Comparison of ENCODE assay signal across 18 mouse cellular contexts in genomic region chr16:76339256-76339655, GRCm38 (mm10). TPM values are rescaled to one million over a fixed set of nuclear protein-coding genes. Genes with fewer than 3 reads are reported as not detected.
DNase-seq lines count a peak whose midpoint lies in the region; ATAC-seq and TF ChIP-seq lines count a peak whose summit lies in the region.
"Had no signal": no experiment of that assay in that cellular context is flagged by ENCODE, and none has a peak within 500 bp of the region (broad histone marks: within the 10 kb centered on the region; RNA-seq: fewer than 3 reads in every experiment).

No protein-coding gene starts in this region.

- ATAC-seq in liver, embryonic 15.5 days (ENCODE audit: insufficient read depth) = no peak
- ATAC-seq in liver, postnatal 0 days = no peak
- peak; percentile 12 for ATAC-seq in CD4-positive, CD25-positive, alpha-beta regulatory T cell, adult 4 months
- ATAC-seq: forebrain, embryonic 15.5 days; inflammation-experienced regulatory T-cells, adult 6 months had no signal

- H3K4me1 ChIP-seq in heart, embryonic 10.5 days = peaks cover 12% of the 10 kb centered on the region
- H3K4me1 ChIP-seq in liver, embryonic 15.5 days (replicated peaks) = peaks cover 76% of the 10 kb centered on the region
- H3K4me1 ChIP-seq in liver, postnatal 0 days (ENCODE audit: insufficient read depth) = peaks cover 18% of the 10 kb centered on the region
- H3K4me1 ChIP-seq: embryonic facial prominence, embryonic 12.5 days; forebrain, embryonic 15.5 days; hindbrain, embryonic 15.5 days had no signal

- 0 out of 2 replicates have a peak, but pooled peaks cover 3% of the 10 kb centered on the region for H3K9me3 ChIP-seq in heart, embryonic 10.5 days
- no peaks in the 10 kb centered on the region for H3K9me3 ChIP-seq in liver, embryonic 15.5 days (replicated peaks)
- H3K9me3 ChIP-seq in liver, postnatal 0 days (ENCODE audit: low read length) = no peaks in the 10 kb centered on the region; the same call in 1 of the 2 replicates
- H3K9me3 ChIP-seq: forebrain, embryonic 15.5 days; hindbrain, embryonic 15.5 days had no signal

- H3K27me3 ChIP-seq in heart, embryonic 10.5 days (ENCODE audit: insufficient read depth, poor library complexity, severe bottlenecking) = no peaks in the 10 kb centered on the region
- H3K27me3 ChIP-seq in liver, embryonic 15.5 days = no peaks in the 10 kb centered on the region
- no peaks in the 10 kb centered on the region for H3K27me3 ChIP-seq in liver, postnatal 0 days (ENCODE audit: insufficient read depth, low read length)
- H3K27me3 ChIP-seq: embryonic facial prominence, embryonic 12.5 days; forebrain, embryonic 15.5 days; hindbrain, embryonic 15.5 days had no signal

- H3K9ac ChIP-seq in liver, embryonic 15.5 days = no peak overlapping the region
- no peak overlapping the region for H3K9ac ChIP-seq in liver, postnatal 0 days (replicated peaks)
- H3K9ac ChIP-seq: embryonic facial prominence, embryonic 12.5 days; forebrain, embryonic 15.5 days; hindbrain, embryonic 15.5 days had no signal

- no peak for TF ChIP-seq EP300 in liver, postnatal 0 days (IDR thresholded peaks at IDR 0.05; ENCODE audit: low read depth)

- no peak for TF ChIP-seq CTCF in liver, postnatal 0 days (IDR thresholded peaks at IDR 0.05; ENCODE audit: low read depth)

- 78% methylated on average over 10 of the region's 10 CpGs for WGBS in heart, embryonic 10.5 days
- 71% methylated on average over 10 of the region's 10 CpGs for WGBS in liver, embryonic 15.5 days (ENCODE audit: insufficient replicate concordance)
- WGBS in liver, postnatal 0 days (ENCODE audit: insufficient replicate concordance) = 69% methylated on average over 10 of the region's 10 CpGs

- DNase-seq in heart, adult 11 months = peak; percentile 87
- DNase-seq in heart, embryonic 10.5 days (ENCODE audit: low spot score) = no peak
- no peak for DNase-seq in liver, postnatal 0 days
- DNase-seq in thymus, postnatal 0 days (ENCODE audit: low spot score) = peak; percentile 50
- DNase-seq in thymus, adult 18-20 months = no peak
- DNase-seq in kidney, postnatal 4 days = no peak
- DNase-seq: adrenal gland, postnatal 14 days; cerebellum, adult 11-12 months; cerebellum, adult 9-10 months; cerebellum, postnatal 25 days; gastrocnemius, postnatal 14 days; heart, postnatal 36 days had no signal

- peaks cover 22% of the 10 kb centered on the region for H3K36me3 ChIP-seq in heart, embryonic 10.5 days
- peaks cover 14% of the 10 kb centered on the region for H3K36me3 ChIP-seq in liver, embryonic 15.5 days (replicated peaks)
- H3K36me3 ChIP-seq in liver, postnatal 0 days (replicated peaks; ENCODE audit: insufficient read depth, low read length) = peaks cover 3% of the 10 kb centered on the region; the same call in 1 of the 2 replicates
- H3K36me3 ChIP-seq: forebrain, embryonic 15.5 days; hindbrain, embryonic 15.5 days had no signal

- H3K27ac ChIP-seq in heart, embryonic 10.5 days = no peak overlapping the region
- 0 out of 2 replicates have a peak overlapping the region, but pooled peaks have one; percentile 21 for H3K27ac ChIP-seq in liver, embryonic 15.5 days (replicated peaks)
- no peak overlapping the region for H3K27ac ChIP-seq in liver, postnatal 0 days (ENCODE audit: low read depth)
- H3K27ac ChIP-seq: embryonic facial prominence, embryonic 12.5 days; forebrain, embryonic 15.5 days; hindbrain, embryonic 15.5 days had no signal

- no peak overlapping the region for H3K4me3 ChIP-seq in heart, embryonic 10.5 days
- no peak overlapping the region for H3K4me3 ChIP-seq in liver, embryonic 15.5 days (replicated peaks)
- H3K4me3 ChIP-seq in liver, postnatal 0 days (ENCODE audit: low read depth, low read length) = no peak overlapping the region
- H3K4me3 ChIP-seq: embryonic facial prominence, embryonic 12.5 days; forebrain, embryonic 15.5 days; hindbrain, embryonic 15.5 days had no signal

- no peak overlapping the region for H3K4me2 ChIP-seq in liver, embryonic 15.5 days
- no peak overlapping the region for H3K4me2 ChIP-seq in liver, postnatal 0 days (ENCODE audit: low read depth, low read length)
- H3K4me2 ChIP-seq: embryonic facial prominence, embryonic 12.5 days; forebrain, embryonic 15.5 days; hindbrain, embryonic 15.5 days had no signal

RNA-seq across cellular contexts. Expression of gene Nrip1, which starts 34.4 kb away (rescaled TPM):
- polyA plus RNA-seq in heart, embryonic 10.5 days (2016; fragmentation: Nextera tagmentation; extraction: Ambion mirVana) = 22.3 and 31.2 TPM in 2 replicates
- 19.1 and 19.9 TPM in 2 replicates for polyA plus RNA-seq in liver, embryonic 15.5 days (2015; fragmentation: Nextera tagmentation; extraction: Ambion mirVana)
- 9.6 and 11.2 TPM in 2 replicates for polyA plus RNA-seq in liver, postnatal 0 days (2015; fragmentation: Nextera tagmentation; extraction: Ambion mirVana)
- 62.4 and 78.6 TPM in 2 replicates for polyA plus RNA-seq in thymus, postnatal 0 days (2015; fragmentation: Nextera tagmentation; extraction: Ambion mirVana)
- 10 to 100 TPM; 42.3 to 52.8 TPM for polyA plus RNA-seq in CD4-positive, CD25-positive, alpha-beta regulatory T cell, adult 4 months (2017; shearing (Covaris generic))

Comparison
In these comparisons a context has a peak if more than half of its experiments do, and no peak if none do; other contexts are left out.
1. DNase-seq: peak in heart, adult 11 months (single experiment) and thymus, postnatal 0 days (single experiment); none in heart, embryonic 10.5 days (single experiment), liver, postnatal 0 days (single experiment), thymus, adult 18-20 months (0 of 2) and kidney, postnatal 4 days (0 of 2).